Mouse (Mus musculus) brain, embryonic 14.5 days (tissue): ENCODE results near the gene Clec11a.

Source experiments
- CTCF ChIP-seq: fragments of 200-500 bp; IDR thresholded peaks from 2 replicates; pipeline ENCODE4 v1.5.1; 2012; ENCODE audit warnings: inconsistent platforms, mild to moderate bottlenecking, moderate library complexity, borderline replicate concordance; ENCODE audit not compliant: insufficient read depth, insufficient read length; ENCODE audit errors: extremely low read depth
- POLR2A ChIP-seq: fragments of 200-500 bp; IDR thresholded peaks from 2 replicates; pipeline ENCODE4 v1.6.1; 2012; ENCODE audit warnings: mild to moderate bottlenecking, inconsistent platforms, borderline replicate concordance; ENCODE audit not compliant: poor library complexity, insufficient read depth, insufficient read length, severe bottlenecking; ENCODE audit errors: extremely low read depth

GRCm38 (mm10) chr7:44254930-44255329 is 51.8 kb downstream of the Clec11a start:
- TF ChIP-seq CTCF (no peak), POLR2A (no peak)
